Mouse (Mus musculus) lung, embryonic 15.5 days (tissue): ENCODE measurements around the gene Cfap65. TPM values are rescaled to one million over a fixed set of nuclear protein-coding genes. Genes with fewer than 3 reads are reported as not detected.

Experiments
- microRNA counts: library from miRNA; unstranded; fragments of <30 nt; microRNA quantifications from one replicate; lab custom pipeline; 2016
- microRNA-seq: library from miRNA; unstranded; fragments of <30 nt; microRNA quantifications from one replicate; pipeline ENCODE4, GENCODE M21; 2016
- polyA plus RNA-seq: library from polyadenylated mRNA; unstranded; fragments of >200 nt; fragmentation: Nextera tagmentation; extraction: Ambion mirVana; gene quantifications from 2 replicates; pipeline ENCODE4 v1.2.1, GENCODE M21; 2015

Gene Cfap65
- polyA plus RNA-seq, 1 experiment from 2014 or later, result 0.97 TPM

MicroRNAs within 50 kb of the gene (microRNA counts, 519-probe panel; counts per million panel counts)
- 2,622 counts per million, percentile 62 among the panel's probes with 10 or more counts for microRNA mmu-miR-375 (lab: Ali Mortazavi, UCI)

Small RNA genes lying within 50 kb of the gene (microRNA-seq; reads per million reads assigned to microRNA genes)
- 5,929 reads per million, percentile 92 among the genes with 10 or more reads in this experiment for gene Mir375

Other genes starting within 250 kb of the Cfap65 start
- gene Cyp27a1, start 222.0 kb downstream of the Cfap65 start, polyA plus RNA-seq, result 3.0 TPM in 2 replicates
- 0.34 and 0.57 TPM in 2 replicates for gene Prkag3, start 186.4 kb downstream of the Cfap65 start, polyA plus RNA-seq
- 1.2 TPM in 2 replicates for gene Wnt6, start 163.7 kb downstream of the Cfap65 start, polyA plus RNA-seq
- gene Wnt10a, start 144.1 kb downstream of the Cfap65 start, polyA plus RNA-seq, result 0.20 and 0.25 TPM in 2 replicates
- not detected in 2 replicates for gene Cdk5r2, start 80.7 kb downstream of the Cfap65 start, polyA plus RNA-seq
- not detected in 2 replicates for gene Fev, start 50.2 kb downstream of the Cfap65 start, polyA plus RNA-seq
- not detected in 2 replicates for gene Cryba2, start 42.5 kb downstream of the Cfap65 start, polyA plus RNA-seq
- 0.06 and 0.07 TPM in 2 replicates for gene Ihh, start 16.1 kb upstream of the Cfap65 start, polyA plus RNA-seq
- 9.1 and 10.4 TPM in 2 replicates for gene Nhej1, start 189.6 kb upstream of the Cfap65 start, polyA plus RNA-seq
- 0.33 and 0.41 TPM in 2 replicates for gene Slc23a3, start 198.3 kb upstream of the Cfap65 start, polyA plus RNA-seq
- 36.5 and 41.6 TPM in 2 replicates for gene Cnppd1, start 207.1 kb upstream of the Cfap65 start, polyA plus RNA-seq
- 48.6 and 49.8 TPM in 2 replicates for gene Retreg2, start 207.2 kb upstream of the Cfap65 start, polyA plus RNA-seq
- 38.1 and 39.9 TPM in 2 replicates for gene Zfand2b, start 233.0 kb upstream of the Cfap65 start, polyA plus RNA-seq
- gene Abcb6, start 244.8 kb upstream of the Cfap65 start, polyA plus RNA-seq, result 16.1 and 17.1 TPM in 2 replicates